Mouse (Mus musculus): ENCODE measurements at regions not wholly inside any gene's neighbourhood (a gene's known extent, or its start where the extent isn't known, plus 50 kb on each side); places are given as distances from the start of the nearest gene placed in this dataset.

GRCm38 (mm10) chr7:36352761-36353160 lies 345.2 kb upstream of the Tshz3 start:
- DNase-seq, result no peak

DNA sequence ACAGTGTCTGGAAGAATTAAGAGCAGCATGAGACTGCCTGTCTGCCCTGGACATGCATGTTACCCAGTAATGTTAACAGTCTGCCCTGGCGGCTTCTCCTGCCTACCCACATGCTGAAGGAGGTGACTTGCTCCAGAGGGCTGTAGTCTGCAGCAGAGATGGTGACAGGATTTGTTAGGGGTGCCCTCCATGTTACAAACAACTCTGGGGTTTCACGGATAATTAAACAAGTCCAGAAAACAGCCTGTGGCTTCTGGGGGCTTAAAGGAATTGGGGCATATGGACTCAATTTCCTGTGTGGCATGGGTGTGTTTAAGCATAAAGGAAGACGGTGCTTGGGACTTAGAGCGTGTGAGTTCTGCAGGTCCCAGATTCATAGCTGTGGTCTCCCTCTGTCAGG lies 347.3 kb upstream of the Tshz3 start:
- DNase-seq, result no peak

DNA sequence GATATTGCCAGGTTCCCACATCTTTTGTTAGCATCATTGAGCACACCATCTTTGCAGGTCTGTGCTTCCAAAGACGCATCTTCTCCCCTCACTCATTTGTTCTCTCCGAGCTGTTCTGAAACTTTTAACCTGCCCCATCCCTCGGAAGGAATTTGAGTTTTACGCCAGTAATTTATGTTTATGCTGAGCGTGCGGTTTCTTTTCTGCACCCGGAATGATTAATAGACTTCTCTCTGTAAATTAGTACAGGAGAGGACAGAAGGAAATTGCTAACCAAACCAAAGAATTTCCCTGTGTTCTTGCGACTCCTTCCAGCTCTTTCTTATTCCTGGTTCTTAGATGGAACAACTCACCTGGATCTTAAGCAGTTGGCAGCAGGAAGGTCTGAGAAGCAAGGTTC lies 349.7 kb upstream of the Tshz3 start:
- no peak for DNase-seq

- no peak for DNase-seq
These were observed 363.1 kb upstream of the Tshz3 start for GRCm38 (mm10) chr7:36334857-36335256.

DNA sequence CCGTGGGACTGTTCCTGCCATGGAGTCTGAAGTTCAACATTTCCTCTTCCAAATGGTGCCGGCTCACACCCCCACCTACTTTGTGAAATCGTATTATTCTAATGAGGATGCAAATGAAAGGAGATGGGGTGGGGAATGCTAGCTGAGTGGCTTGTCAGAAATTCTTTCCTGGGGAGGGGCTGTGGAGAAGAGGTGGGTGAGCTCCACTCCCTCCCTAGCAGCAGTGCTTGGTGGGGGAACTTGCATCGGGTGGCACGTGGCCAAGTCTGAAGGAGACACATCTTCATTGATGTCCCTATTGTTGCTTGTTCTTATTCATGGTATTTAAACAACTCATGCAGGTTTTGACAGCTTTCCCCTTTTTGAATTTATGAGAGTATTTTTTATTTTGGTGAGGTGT lies 363.8 kb upstream of the Tshz3 start:
- no peak for DNase-seq

DNA sequence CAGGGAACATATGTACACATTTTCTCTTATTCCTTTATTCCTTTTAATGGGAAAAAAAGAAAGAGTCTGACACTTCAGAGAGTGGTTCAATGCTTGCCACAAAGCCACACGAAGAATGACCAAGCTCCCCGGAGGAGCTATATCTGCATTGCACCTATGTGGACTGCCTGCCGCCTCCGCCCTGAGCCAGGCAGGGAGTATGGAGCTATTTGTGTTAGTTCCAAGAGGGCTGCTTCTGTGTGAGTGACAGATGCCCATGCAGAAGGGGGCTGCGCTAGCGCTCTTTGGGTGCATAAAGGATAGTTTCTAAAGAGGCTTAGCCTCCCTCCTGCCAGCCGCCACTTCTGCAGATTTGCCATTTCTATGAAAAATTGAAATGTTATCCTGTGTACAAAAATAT lies 365.3 kb upstream of the Tshz3 start:
- DNase-seq, result no peak

- no peak for DNase-seq
These were observed 369.8 kb upstream of the Tshz3 start for GRCm38 (mm10) chr7:36328141-36328540.

GRCm38 (mm10) chr7:36324035-36324434 lies 373.9 kb upstream of the Tshz3 start:
- DNase-seq, result no peak

GRCm38 (mm10) chr7:36322181-36322580 lies 375.7 kb upstream of the Tshz3 start:
- no peak for DNase-seq

GRCm38 (mm10) chr7:36317466-36318212 lies 380.3 kb upstream of the Tshz3 start:
- DNase-seq, result peak; percentile 34

- no peak for DNase-seq
These were observed 384.2 kb upstream of the Tshz3 start for GRCm38 (mm10) chr7:36313751-36314150.

DNA sequence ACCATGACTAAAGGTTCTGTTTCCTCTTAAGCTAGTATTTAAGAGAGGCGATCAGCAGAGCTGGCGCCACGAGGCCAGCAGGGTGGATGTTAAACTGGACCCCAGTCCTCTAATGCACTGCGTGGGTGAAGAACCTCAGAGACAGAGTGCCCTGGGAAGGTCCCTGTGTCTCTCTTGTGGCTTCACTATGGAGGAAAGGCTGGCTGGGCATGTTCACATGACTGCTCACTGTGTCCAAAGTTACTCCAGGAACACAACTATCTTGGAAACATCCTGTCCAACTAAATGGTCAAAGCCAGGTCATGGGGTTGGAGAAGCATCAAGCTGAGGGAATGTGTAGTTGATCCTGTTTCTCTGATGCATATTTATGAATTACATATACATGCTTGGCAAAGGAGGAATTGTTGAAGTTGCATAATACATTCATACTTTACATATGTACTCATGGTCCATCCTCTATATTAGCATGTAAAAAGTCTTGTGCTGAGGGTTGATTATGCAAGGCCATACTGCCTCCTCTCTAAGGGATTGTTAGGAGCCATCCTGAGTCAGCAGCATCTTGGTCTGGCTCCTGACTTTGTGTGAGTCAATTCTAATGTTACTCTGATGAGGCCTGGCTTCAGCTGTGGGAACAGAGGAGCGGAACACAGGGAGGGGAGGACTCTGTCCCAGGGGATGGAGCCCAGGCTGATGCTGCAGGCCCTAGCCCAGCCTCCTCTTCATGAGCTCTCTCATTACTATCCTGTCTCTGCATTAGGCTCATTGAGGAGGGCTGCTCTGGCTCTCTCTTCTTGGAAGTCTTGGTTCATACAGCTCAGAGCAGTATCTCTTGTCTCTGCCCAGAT lies 387.9 kb upstream of the Tshz3 start:
- DNase-seq, result no peak

DNA sequence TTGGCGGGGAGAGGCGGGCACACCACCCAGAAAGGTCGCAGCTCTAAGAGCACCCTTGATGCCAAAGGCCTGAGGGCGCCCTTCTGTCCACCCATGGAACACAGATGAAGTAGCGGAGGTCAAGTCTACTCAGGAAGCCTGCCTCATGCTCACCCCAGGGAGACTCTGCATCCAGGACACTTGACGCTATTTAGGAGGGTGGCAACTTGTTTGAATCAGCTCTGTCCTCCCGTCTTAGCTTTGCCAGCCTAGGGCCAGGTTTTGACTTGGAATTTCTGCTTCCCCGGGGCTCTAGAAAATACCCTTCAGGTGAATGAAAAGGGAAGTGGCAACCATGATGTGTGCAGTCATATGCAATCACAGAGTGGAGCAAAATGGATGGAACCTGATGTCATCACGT lies 389.2 kb upstream of the Tshz3 start:
- DNase-seq, result no peak

DNA sequence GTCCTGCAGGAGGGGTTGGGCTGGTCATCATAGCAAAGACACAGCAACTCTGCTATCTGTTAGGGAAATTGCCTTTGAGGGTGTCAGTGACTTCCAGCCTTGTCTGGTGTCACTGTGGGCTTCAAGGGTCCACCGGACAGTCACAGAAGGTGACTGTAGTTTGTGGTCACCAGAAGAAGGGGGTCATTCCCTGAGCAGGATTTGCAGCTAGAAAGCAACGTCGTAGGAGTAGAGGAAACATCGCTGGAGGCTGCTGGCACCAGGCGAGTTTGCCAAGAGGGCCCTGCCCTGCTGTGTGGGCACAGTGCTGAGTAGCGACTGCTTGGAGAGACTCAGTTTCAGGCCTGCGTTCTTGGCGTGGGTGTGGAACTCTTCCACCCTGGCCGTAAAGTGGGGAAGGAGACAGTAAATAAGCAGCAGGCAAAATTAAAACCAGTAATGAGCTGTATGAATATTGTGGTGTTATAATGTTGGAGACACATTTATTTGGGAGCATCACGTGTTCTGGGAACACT lies 389.8 kb upstream of the Tshz3 start:
- DNase-seq, result no peak

- DNase-seq, result no peak
These were observed 420.6 kb upstream of the Tshz3 start for GRCm38 (mm10) chr7:36277275-36277674.

DNA sequence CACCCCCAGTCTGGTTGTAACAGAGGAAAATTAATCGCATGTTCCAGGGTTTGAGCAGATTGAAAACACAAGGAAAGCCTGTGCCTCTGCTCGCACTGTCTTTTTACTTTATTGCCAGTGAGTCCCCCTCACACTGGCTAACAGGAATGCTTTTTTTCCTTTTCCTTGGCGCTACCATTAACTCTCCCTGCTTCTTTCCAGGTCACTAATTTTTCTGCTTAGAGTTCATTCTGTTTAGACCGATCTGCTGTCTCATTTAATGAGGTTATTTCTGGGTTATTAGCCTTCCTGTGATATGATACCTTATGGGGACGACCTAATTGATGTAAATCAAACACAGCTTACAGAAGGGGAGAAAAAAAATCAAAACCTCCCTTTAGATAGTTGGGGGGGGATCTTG lies 429.0 kb upstream of the Tshz3 start:
- no peak for DNase-seq

DNA sequence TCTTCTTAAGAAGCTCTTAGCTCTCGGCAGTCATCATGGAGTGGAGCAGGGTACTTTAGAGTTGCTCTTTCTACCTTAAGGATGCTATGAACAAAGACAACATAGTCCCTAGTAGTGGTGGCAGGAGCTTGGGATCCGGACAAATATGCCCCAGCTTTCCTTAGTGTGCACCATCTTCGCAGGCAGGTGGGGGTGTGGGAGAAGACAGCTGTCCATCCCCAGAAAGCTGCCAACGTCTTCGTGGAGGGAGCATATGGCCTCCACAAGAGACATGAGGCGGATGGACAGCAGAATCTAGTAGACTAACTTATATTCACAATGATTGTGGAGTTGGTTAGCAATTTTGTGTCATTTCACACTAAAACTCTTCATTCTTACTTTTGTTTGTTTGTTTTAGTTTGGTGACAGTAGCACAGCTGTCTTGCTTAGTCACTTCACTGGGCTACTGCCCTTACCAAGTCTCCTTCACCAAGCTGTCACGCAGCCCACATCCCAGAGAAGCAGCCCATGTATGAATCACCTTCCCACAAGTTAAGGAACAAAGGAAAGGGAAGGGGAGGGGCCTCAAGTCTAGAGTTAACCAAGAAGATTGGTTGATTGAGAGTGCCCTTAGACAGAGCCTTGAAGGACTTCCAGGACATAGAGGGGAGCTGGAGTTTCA lies 432.6 kb upstream of the Tshz3 start:
- no peak for DNase-seq

GRCm38 (mm10) chr7:36262124-36262710 lies 435.7 kb upstream of the Tshz3 start:
- DNase-seq, result no peak

DNA sequence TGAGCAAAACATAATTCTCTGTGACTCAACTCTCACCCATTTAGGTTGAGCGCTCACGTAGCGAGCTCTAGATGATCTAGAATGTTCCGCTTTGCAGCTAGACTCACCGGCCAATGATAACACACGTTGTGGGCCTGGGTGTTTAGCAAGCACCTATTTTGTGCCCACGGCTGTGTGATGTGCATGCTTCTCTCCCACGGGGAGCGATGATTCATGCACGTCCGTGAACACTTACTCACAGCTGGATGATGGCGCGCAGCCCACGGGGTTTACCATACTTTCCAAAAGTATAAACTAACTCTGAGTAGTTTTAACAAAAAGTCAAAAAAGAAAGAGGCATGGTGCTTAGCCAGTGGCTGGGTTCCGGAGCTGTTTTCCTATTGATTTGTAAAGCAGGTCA lies 440.8 kb upstream of the Tshz3 start:
- DNase-seq, result peak; percentile 8

DNA sequence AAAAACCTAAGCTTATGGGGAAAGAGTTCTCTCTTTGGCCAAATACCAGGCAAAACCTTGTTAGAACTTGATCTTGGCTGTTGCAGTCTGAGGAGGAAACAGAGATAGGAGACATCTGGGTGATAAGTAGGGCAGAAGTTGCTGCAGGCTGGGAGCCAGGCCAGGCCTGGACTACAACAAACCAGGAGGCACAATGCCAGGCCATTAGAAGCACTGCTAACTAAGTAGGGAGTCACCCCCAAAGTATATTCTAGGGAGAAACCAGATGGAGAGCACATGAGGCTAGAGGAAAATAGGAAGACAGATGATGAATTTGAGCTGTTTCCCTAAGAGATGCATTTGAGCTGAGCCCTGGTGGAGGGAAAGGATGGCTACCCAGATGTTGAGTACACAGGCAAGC lies 444.6 kb upstream of the Zfp507 start:
- peak; percentile 34 for DNase-seq

GRCm38 (mm10) chr7:36236673-36237072 lies 433.9 kb upstream of the Zfp507 start:
- no peak for DNase-seq

DNA sequence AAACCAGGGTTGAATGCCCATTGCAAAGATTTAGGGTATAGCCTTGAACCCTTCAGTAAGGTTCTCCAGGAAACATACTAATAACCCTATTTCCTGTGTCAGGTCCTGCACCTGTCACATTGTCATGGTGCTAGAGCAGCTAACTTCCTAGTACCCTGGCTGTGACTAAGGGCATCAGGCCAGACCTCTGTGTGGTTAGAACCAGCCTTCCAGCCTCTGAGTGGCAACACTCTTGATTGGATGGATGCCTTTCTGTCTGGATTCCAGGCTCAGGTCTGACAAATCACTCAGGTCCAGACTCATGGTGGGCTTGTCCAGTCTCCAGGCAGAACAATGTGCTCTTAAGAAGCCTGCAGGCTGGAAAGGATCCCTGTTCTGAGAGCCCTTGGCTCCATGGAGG lies 426.2 kb upstream of the Zfp507 start:
- no peak for DNase-seq

DNA sequence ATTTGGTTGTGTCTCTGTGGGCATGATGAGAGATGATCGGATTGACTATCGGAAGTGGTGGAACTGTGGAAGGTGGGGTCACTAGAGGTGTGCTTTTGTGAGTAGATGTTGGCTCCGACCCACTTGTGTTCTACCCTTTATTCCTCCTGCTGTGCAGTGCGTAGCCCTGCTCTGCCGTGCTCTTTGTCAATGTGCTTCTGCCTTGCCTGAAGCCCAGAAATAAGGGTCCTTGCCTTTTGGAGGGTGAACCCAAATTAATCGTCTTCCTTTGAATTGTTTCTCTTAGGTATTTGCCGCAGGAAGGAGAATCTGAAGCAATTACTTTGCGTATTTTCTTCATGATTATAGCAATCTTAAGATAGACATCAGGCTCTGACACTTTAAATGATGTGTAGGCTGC lies 421.6 kb upstream of the Zfp507 start:
- DNase-seq, result no peak
